Mouse (Mus musculus) liver, embryonic 18 days (tissue): ENCODE measurements around the gene Sptssb. TPM values are rescaled to one million over a fixed set of nuclear protein-coding genes. Genes with fewer than 3 reads are reported as not detected.

Experiments used
- polyA plus RNA-seq: library from polyadenylated mRNA; depleted of rRNA; stranded (reverse); fragments of >200 nt; gene quantifications from 2 replicates; pipeline ENCODE4 v1.2.3, GENCODE M21; 2012; rRNA removed

Gene Sptssb
- polyA plus RNA-seq, result 0.39 and 0.41 TPM in 2 replicates

GRCm38 (mm10) chr3:69859858-69860588, at the start of gene Sptssb:
Sptssb (minus strand) TSS chr3:69859940.

Other genes with a start within 250 kb of the Sptssb start
- 21.3 and 22.0 TPM in 2 replicates for gene Nmd3, start 138.0 kb downstream of the Sptssb start, polyA plus RNA-seq
- not detected in 2 replicates for gene Otol1, start 147.7 kb upstream of the Sptssb start, polyA plus RNA-seq